10 mouse cellular contexts compared by ENCODE assay signal in the genomic region with DNA sequence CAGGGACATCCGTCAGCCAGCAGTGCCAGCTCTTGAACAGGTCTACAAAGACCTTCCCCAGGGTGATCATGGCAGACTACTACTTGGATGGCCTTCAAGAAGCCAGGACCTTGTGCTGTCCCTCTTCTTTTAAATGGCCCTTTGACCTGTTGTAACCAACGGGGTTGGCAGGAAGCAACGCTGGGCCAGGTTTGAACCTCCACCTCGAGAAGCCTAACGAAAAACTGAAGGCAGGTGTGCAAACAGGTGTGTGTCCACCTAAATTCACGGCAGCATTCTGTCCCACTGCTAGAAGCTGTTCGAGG. TPM values are rescaled to one million over a fixed set of nuclear protein-coding genes. Genes with fewer than 3 reads are reported as not detected.
A peak's percentile ranks its signal among the peaks of the same experiment; 100 is the strongest.
DNase-seq lines count a peak whose midpoint lies in the region; ATAC-seq and TF ChIP-seq lines count a peak whose summit lies in the region.
"Had no signal": no experiment of that assay in that cellular context is flagged by ENCODE, and none has a peak within 500 bp of the region (broad histone marks: within the 10 kb centered on the region; RNA-seq: fewer than 3 reads in every experiment).

No protein-coding gene starts in this region.

- H3K36me3 ChIP-seq in heart, embryonic 14.5 days (ENCODE audit: control insufficient read depth, insufficient read depth, low read length), result no peaks in the 10 kb centered on the region
- H3K36me3 ChIP-seq in liver, adult 2 months (ENCODE audit: control insufficient read depth, insufficient read depth, low read length), result no peaks in the 10 kb centered on the region
- no peaks in the 10 kb centered on the region for H3K36me3 ChIP-seq in liver, embryonic 12.5 days
- no peaks in the 10 kb centered on the region for H3K36me3 ChIP-seq in intestine, embryonic 16.5 days (ENCODE audit: control insufficient read depth, insufficient read depth, low read length)
- H3K36me3 ChIP-seq: limb, embryonic 12.5 days had no signal

- H3K4me3 ChIP-seq in heart, embryonic 14.5 days (ENCODE audit: control insufficient read depth in 1 of 2, insufficient read depth in 1 of 2, low read depth in 1 of 2, low read length in 2 of 2), result no peak overlapping the region
- H3K4me3 ChIP-seq in liver, adult 2 months (ENCODE audit: insufficient read depth, low read depth, low read length), result no peak overlapping the region
- H3K4me3 ChIP-seq in liver, embryonic 12.5 days, result no peak overlapping the region
- H3K4me3 ChIP-seq in cortical plate, adult 2 months (ENCODE audit: insufficient read depth, low read length), result no peak overlapping the region
- no peak overlapping the region for H3K4me3 ChIP-seq in intestine, embryonic 16.5 days (ENCODE audit: low read length)
- H3K4me3 ChIP-seq: limb, embryonic 12.5 days had no signal

- no peak for DNase-seq in heart, adult 9 months (ENCODE audit: low spot score in 2 of 2)
- peak; percentile 92 for DNase-seq in liver, adult 2 months (ENCODE audit: extremely low read depth, low read depth, low spot score)
- DNase-seq in retina, postnatal 1 day, result no peak

- WGBS in heart, embryonic 14.5 days, result 73% methylated on average over 7 of the region's 7 CpGs
- 6% methylated on average over 7 of the region's 7 CpGs for WGBS in liver, adult 2 months
- WGBS in liver, embryonic 12.5 days (ENCODE audit: insufficient replicate concordance), result 79% methylated on average over 7 of the region's 7 CpGs
- 79% methylated on average over 7 of the region's 7 CpGs for WGBS in intestine, embryonic 16.5 days

- H3K9ac ChIP-seq in heart, embryonic 14.5 days (ENCODE audit: low read length), result peak overlapping the region; percentile 47
- H3K9ac ChIP-seq in liver, adult 2 months (ENCODE audit: low read depth, low read length), result peak overlapping the region; percentile 43
- no peak overlapping the region for H3K9ac ChIP-seq in liver, embryonic 12.5 days
- no peak overlapping the region for H3K9ac ChIP-seq in intestine, embryonic 16.5 days (ENCODE audit: low read depth, low read length)
- H3K9ac ChIP-seq: hindbrain, embryonic 14.5 days; limb, embryonic 12.5 days had no signal

- 0 out of 2 replicates have a peak overlapping the region, but pooled peaks have one; percentile 35 for H3K4me2 ChIP-seq in heart, embryonic 14.5 days (ENCODE audit: low read length)
- no peak overlapping the region for H3K4me2 ChIP-seq in liver, embryonic 12.5 days
- H3K4me2 ChIP-seq in intestine, embryonic 16.5 days (ENCODE audit: low read depth, low read length), result no peak overlapping the region
- H3K4me2 ChIP-seq: hindbrain, embryonic 14.5 days; limb, embryonic 12.5 days had no signal

- H3K27ac ChIP-seq in heart, embryonic 14.5 days (replicated peaks in 1 of 2; ENCODE audit: control insufficient read depth in 1 of 2, insufficient read depth in 1 of 2, low read depth in 2 of 2, low read length in 2 of 2), result peak overlapping the region; percentile 69 to 80
- peak overlapping the region; percentile 79 for H3K27ac ChIP-seq in liver, adult 2 months (replicated peaks; ENCODE audit: insufficient read depth, low read depth, low read length)
- no peak overlapping the region for H3K27ac ChIP-seq in liver, embryonic 12.5 days
- H3K27ac ChIP-seq in cortical plate, adult 2 months (ENCODE audit: insufficient read depth, low read length), result peak overlapping the region; percentile 88
- H3K27ac ChIP-seq in intestine, embryonic 16.5 days (ENCODE audit: low read length), result peak overlapping the region; percentile 20; the same call in 1 of the 2 replicates
- H3K27ac ChIP-seq: hindbrain, embryonic 14.5 days; limb, embryonic 12.5 days had no signal

- peaks cover 27% of the 10 kb centered on the region; the same call in 1 of the 2 replicates for H3K79me2 ChIP-seq in liver, adult 2 months (ENCODE audit: control insufficient read depth, insufficient read depth, low read length)

- H3K4me1 ChIP-seq in heart, embryonic 14.5 days (ENCODE audit: control insufficient read depth in 2 of 2, insufficient read depth in 2 of 2, low read length in 2 of 2), result peaks cover 76 to 90% of the 10 kb centered on the region in 2 experiments
- peaks cover 52% of the 10 kb centered on the region for H3K4me1 ChIP-seq in liver, adult 2 months (ENCODE audit: control insufficient read depth, insufficient read depth, low read length)
- peaks cover 55% of the 10 kb centered on the region for H3K4me1 ChIP-seq in liver, embryonic 12.5 days
- H3K4me1 ChIP-seq in cortical plate, adult 2 months (ENCODE audit: control insufficient read depth, insufficient read depth, low read length), result peaks cover 37% of the 10 kb centered on the region
- H3K4me1 ChIP-seq in intestine, embryonic 16.5 days (ENCODE audit: control insufficient read depth, insufficient read depth, low read length), result peaks cover 11% of the 10 kb centered on the region

- no peak for TF ChIP-seq CTCF in liver, adult 2 months (IDR thresholded peaks at IDR 0.05; ENCODE audit: low read depth, low read length)
- no peak for TF ChIP-seq CTCF in cortical plate, adult 2 months (IDR thresholded peaks at IDR 0.05; ENCODE audit: extremely low read depth, insufficient read depth, low read length)

- TF ChIP-seq POLR2A in liver, adult 2 months (IDR thresholded peaks at IDR 0.05; ENCODE audit: extremely low read depth, insufficient read depth, low read length), result no peak
- TF ChIP-seq POLR2A in cortical plate, adult 2 months (IDR thresholded peaks at IDR 0.05; ENCODE audit: extremely low read depth, insufficient read depth, low read length), result no peak

- no peak for ATAC-seq in heart, embryonic 14.5 days (ENCODE audit: insufficient number of reproducible peaks, insufficient read depth, low FRiP score, low read depth)
- ATAC-seq in liver, embryonic 12.5 days, result no peak
- no peak for ATAC-seq in intestine, embryonic 16.5 days
- ATAC-seq: midbrain, embryonic 16.5 days had no signal

- H3K9me3 ChIP-seq in heart, embryonic 14.5 days (ENCODE audit: control insufficient read depth, low read length), result no peaks in the 10 kb centered on the region
- no peaks in the 10 kb centered on the region for H3K9me3 ChIP-seq in liver, embryonic 12.5 days (replicated peaks)
- no peaks in the 10 kb centered on the region for H3K9me3 ChIP-seq in intestine, embryonic 16.5 days (ENCODE audit: control insufficient read depth, low read length)
- H3K9me3 ChIP-seq: limb, embryonic 12.5 days had no signal

- H3K27me3 ChIP-seq in heart, embryonic 14.5 days (ENCODE audit: control insufficient read depth, insufficient read depth, low read length), result no peaks in the 10 kb centered on the region
- no peaks in the 10 kb centered on the region for H3K27me3 ChIP-seq in liver, adult 2 months (ENCODE audit: control insufficient read depth, insufficient read depth, low read length)
- H3K27me3 ChIP-seq in liver, embryonic 12.5 days (replicated peaks), result no peaks in the 10 kb centered on the region
- no peaks in the 10 kb centered on the region for H3K27me3 ChIP-seq in intestine, embryonic 16.5 days (replicated peaks; ENCODE audit: control insufficient read depth, insufficient read depth, low read length)
- H3K27me3 ChIP-seq: limb, embryonic 12.5 days had no signal

RNA-seq across cellular contexts. Expression of a gene that starts 27.9 kb away (rescaled TPM):
- polyA plus RNA-seq in heart, embryonic 14.5 days (2014; fragmentation: Nextera tagmentation; extraction: Ambion mirVana), result 10.2 and 12.0 TPM in 2 replicates
- 10.6 and 13.9 TPM in 2 replicates for total RNA-seq in liver, adult 2 months (2014; rRNA removed)
- polyA plus RNA-seq in liver, adult 2 months (2012; rRNA removed), result 25.5 and 30.3 TPM in 2 replicates
- 2.5 and 3.7 TPM in 2 replicates for polyA plus RNA-seq in liver, embryonic 12.5 days (2016; fragmentation: Nextera tagmentation; extraction: Ambion mirVana)
- 178 and 196 TPM in 2 replicates for polyA plus RNA-seq in cortical plate, adult 2 months (2012; rRNA removed)
- 1.8 and 2.4 TPM in 2 replicates for polyA plus RNA-seq in intestine, embryonic 16.5 days (2015; fragmentation: Nextera tagmentation; extraction: Ambion mirVana)

Comparison
In these comparisons a context has a peak if more than half of its experiments do, and no peak if none do; other contexts are left out.
1. H3K9ac ChIP-seq: peak in heart, embryonic 14.5 days (single experiment) and liver, adult 2 months (single experiment); none in liver, embryonic 12.5 days (single experiment) and intestine, embryonic 16.5 days (single experiment).